Mouse (Mus musculus) intestine, embryonic 14.5 days (tissue): ENCODE measurements at regions not wholly inside any gene's neighbourhood (a gene's known extent, or its start where the extent isn't known, plus 50 kb on each side); places are given as distances from the start of the nearest gene placed in this dataset.

Source experiments
- ATAC-seq: fragments of 200-750 bp; cut with Nextera tagmentation; replicated peaks from 2 replicates; pipeline ENCODE4 v1.8.0; 2017; ENCODE audit warnings: low read depth, moderate number of reproducible peaks, moderate TSS enrichment, moderate library complexity; ENCODE audit not compliant: low FRiP score, low TSS enrichment
- DNase-seq: peaks from one replicate; pipeline ENCODE4 v3.0.0-alpha.2; 2018; ENCODE audit warnings: low spot score
- H3K27ac ChIP-seq: fragments of 300-500 bp; sonication (generic); 2 replicates; pipeline ENCODE4 v1.5.1; 2014; ENCODE audit warnings: low read depth, mild to moderate bottlenecking, control low read depth
- H3K27me3 ChIP-seq: fragments of 300-500 bp; sonication (generic); replicated peaks from 2 replicates; pipeline ENCODE4 v1.6.1; 2014; ENCODE audit warnings: low read length, control low read depth; ENCODE audit not compliant: control insufficient read depth, insufficient read depth
- H3K36me3 ChIP-seq: fragments of 300-500 bp; sonication (generic); 2 replicates; pipeline ENCODE4 v1.6.1; 2014; ENCODE audit warnings: low read length, control low read depth; ENCODE audit not compliant: control insufficient read depth, insufficient read depth
- H3K4me1 ChIP-seq: fragments of 300-500 bp; sonication (generic); replicated peaks from 2 replicates; pipeline ENCODE4 v1.6.1; 2014; ENCODE audit warnings: low read length, control low read depth, mixed read lengths; ENCODE audit not compliant: control insufficient read depth, insufficient read depth
- H3K4me2 ChIP-seq: fragments of 300-500 bp; sonication (generic); 2 replicates; pipeline ENCODE4 v1.6.1; 2014; ENCODE audit warnings: low read length
- H3K4me3 ChIP-seq: fragments of 300-500 bp; sonication (generic); 2 replicates; pipeline ENCODE4 v1.5.1; 2014; ENCODE audit warnings: low read depth, low read length, control low read depth, mixed read lengths
- H3K9ac ChIP-seq: fragments of 300-500 bp; sonication (generic); 2 replicates; pipeline ENCODE4 v1.6.1; 2014; ENCODE audit warnings: mild to moderate bottlenecking, low read length
- H3K9me3 ChIP-seq: fragments of 300-500 bp; sonication (generic); 2 replicates; pipeline ENCODE4 v1.6.1; 2016; ENCODE audit warnings: low read length, control low read depth; ENCODE audit not compliant: control insufficient read depth
- WGBS: fragments of 180-500 bp; shearing (Covaris S2); extraction: QIAGEN DNeasy Blood & Tissue Kit; methylation state at CpG from one replicate; pipeline ENCODE4 v1.1.7; 2014; 5-methylcytosine and 5-hydroxymethylcytosine counted together

DNA sequence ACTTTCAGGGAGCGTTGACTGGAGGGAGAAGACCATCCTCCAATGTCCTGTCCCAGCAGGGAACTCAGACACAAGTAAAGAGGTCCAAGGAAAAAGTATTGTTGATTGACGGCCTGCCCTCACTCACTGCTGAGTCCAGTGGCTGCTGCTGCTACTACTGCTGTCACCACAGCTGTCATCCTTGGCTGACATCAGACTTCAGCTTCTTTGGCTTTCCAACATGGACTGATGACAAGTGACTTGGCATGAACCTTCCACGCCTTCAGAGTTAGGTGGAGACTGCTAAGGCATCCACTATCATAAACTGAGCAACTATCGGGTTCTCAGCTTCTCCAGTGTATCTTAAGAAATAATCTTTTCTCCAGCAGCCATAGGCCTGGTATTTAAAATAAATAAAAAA lies 595.9 kb upstream of the Adamts9 start:
- DNase-seq (no peak), ATAC-seq (no peak)
- H3K27ac ChIP-seq, result no peak overlapping the region

DNA sequence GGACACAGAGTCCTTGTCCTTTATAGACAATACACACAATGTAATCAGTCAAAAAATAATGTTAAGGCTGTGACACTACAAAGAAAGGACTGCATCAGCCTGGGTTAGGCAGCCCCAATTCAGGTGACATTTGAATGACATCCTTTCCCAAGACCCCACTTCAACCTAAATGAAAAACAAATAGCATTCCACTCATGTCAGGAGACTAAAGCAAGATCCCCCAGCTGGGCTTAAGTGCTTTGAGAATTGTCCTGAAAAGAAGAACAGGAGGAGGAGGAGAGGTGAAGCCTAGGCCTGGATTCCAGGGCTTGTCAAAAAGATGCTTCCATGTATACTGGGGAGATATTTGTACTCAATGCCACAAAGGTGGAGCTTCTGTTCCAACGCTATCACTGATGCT lies 594.7 kb upstream of the Adamts9 start:
- no peak for ATAC-seq

More for the DNA sequence above, 595.9 kb upstream of the Adamts9 start:
- H3K4me2 ChIP-seq, result no peak overlapping the region
- H3K4me3 ChIP-seq, result no peak overlapping the region
- H3K27me3 ChIP-seq, result no peaks in the 10 kb centered on the region
- H3K36me3 ChIP-seq, result no peaks in the 10 kb centered on the region
- H3K4me1 ChIP-seq, result 0 out of 2 replicates have a peak, but pooled peaks cover 2% of the 10 kb centered on the region
- no peaks in the 10 kb centered on the region for H3K9me3 ChIP-seq
- H3K9ac ChIP-seq, result no peak overlapping the region
- WGBS, result 84% methylated on average over 4 of the region's 4 CpGs

DNA sequence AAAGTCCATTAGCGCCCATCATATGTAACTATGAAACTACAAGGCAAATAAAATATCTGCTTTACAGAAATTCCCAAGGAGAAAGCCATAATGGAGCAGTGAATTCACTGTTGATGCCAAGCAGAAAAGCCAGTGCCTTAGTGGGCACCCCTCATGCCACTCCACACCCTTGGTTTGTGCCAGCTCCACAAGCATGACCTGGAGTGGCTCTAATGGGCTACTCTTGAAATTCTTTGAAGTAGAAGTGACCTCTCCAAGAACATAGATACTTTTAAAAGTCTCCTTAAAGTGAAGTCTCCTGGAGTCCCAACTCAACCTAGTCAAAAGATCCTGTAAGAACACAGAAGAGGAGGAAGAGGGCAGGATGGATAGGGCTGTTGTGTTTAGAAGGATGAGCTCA lies 593.8 kb upstream of the Adamts9 start:
- Histone ChIP-seq H3K27ac (no peak overlapping the region), H3K36me3 (no peaks in the 10 kb centered on the region), H3K9me3 (no peaks in the 10 kb centered on the region), H3K4me3 (no peak overlapping the region), H3K4me2 (no peak overlapping the region), H3K4me1 (no peaks in the 10 kb centered on the region), H3K27me3 (no peaks in the 10 kb centered on the region), H3K9ac (no peak overlapping the region)
- no peak for DNase-seq
- 94% methylated on average over 1 of the region's 1 CpGs for WGBS
- no peak for ATAC-seq

More for the DNA sequence above, 594.7 kb upstream of the Adamts9 start:
- Histone ChIP-seq H3K9ac (no peak overlapping the region), H3K36me3 (no peaks in the 10 kb centered on the region), H3K27me3 (no peaks in the 10 kb centered on the region), H3K4me3 (no peak overlapping the region), H3K4me2 (no peak overlapping the region), H3K27ac (no peak overlapping the region), H3K9me3 (no peaks in the 10 kb centered on the region), H3K4me1 (no peaks in the 10 kb centered on the region)
- WGBS, result 55% methylated on average over 1 of the region's 1 CpGs
- no peak for DNase-seq

DNA sequence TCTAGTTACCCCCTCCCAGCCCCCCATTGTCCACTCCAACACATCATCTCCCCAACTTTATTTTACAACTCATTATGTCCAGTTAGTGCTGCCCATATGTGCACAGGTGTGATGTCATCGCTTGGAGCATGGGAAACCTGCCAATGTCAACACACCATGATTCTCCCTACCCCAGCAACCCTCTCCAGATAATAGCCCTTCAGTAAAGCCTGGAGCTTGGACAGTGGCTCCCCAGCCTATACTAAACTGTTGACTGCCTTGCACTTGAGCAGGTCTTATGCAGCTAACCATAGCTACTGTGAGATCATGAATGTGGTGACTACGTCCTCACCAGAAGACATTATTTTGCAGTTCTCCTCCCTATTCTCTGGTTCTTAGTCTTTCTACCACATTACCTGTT lies 570.5 kb upstream of the Adamts9 start:
- no peaks in the 10 kb centered on the region for H3K27me3 ChIP-seq
- ATAC-seq (no peak), DNase-seq (no peak)

DNA sequence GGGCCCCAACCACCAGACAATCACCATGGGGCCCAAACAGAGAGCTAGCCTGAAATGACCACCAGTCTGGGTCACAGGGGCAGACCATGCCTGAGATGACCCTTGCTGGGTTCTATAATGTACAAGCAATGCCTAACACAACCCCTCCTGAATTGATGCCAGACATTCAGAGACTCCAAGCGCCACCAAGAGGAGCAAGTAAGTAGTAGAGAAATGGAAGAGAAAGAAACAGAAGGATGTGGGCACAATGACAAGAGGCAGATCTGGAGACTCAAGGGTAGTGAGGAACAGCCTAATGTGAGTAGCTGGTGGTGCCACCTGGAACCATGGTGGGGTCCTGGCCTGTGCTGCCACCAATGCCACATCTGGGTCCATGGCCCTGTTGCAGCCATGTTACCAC lies 566.6 kb upstream of the Adamts9 start:
- Histone ChIP-seq H3K9ac (no peak overlapping the region), H3K4me3 (no peak overlapping the region), H3K4me1 (no peaks in the 10 kb centered on the region), H3K27ac (no peak overlapping the region), H3K9me3 (no peaks in the 10 kb centered on the region), H3K36me3 (no peaks in the 10 kb centered on the region), H3K27me3 (no peaks in the 10 kb centered on the region), H3K4me2 (no peak overlapping the region)
- WGBS, result 68% methylated on average over 1 of the region's 1 CpGs
- no peak for ATAC-seq
- DNase-seq, result no peak

More for the DNA sequence above, 570.5 kb upstream of the Adamts9 start:
- H3K9ac ChIP-seq, result no peak overlapping the region
- no peak overlapping the region for H3K27ac ChIP-seq
- no peak overlapping the region for H3K4me3 ChIP-seq
- 92% methylated on average over 2 of the region's 2 CpGs for WGBS
- H3K4me2 ChIP-seq, result no peak overlapping the region
- no peaks in the 10 kb centered on the region for H3K9me3 ChIP-seq
- H3K36me3 ChIP-seq, result no peaks in the 10 kb centered on the region
- H3K4me1 ChIP-seq, result no peaks in the 10 kb centered on the region

DNA sequence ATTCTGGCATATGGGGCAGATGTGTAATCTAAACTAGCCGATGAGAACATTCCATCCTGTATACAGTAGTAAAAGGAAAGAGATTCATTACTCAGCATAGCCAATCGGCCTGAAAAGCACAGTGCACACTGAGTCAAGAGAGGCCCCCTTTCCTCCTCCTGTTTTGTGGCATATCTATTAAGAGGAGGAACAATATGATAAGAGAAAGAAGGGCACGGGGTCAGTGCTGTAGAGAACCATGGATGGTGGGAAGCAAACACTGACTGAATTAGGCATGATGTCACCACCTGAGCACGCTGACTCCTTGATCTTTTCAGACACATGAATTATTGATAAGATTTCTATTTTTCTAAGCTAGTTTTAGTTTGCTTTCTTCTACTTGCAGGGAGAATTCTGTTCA lies 554.5 kb upstream of the Adamts9 start:
- Histone ChIP-seq H3K36me3 (no peaks in the 10 kb centered on the region), H3K4me2 (no peak overlapping the region), H3K27ac (no peak overlapping the region), H3K4me3 (no peak overlapping the region), H3K27me3 (no peaks in the 10 kb centered on the region), H3K4me1 (no peaks in the 10 kb centered on the region), H3K9me3 (no peaks in the 10 kb centered on the region), H3K9ac (no peak overlapping the region)
- ATAC-seq, result no peak
- WGBS, result 64% methylated on average over 4 of the region's 4 CpGs
- DNase-seq, result no peak

DNA sequence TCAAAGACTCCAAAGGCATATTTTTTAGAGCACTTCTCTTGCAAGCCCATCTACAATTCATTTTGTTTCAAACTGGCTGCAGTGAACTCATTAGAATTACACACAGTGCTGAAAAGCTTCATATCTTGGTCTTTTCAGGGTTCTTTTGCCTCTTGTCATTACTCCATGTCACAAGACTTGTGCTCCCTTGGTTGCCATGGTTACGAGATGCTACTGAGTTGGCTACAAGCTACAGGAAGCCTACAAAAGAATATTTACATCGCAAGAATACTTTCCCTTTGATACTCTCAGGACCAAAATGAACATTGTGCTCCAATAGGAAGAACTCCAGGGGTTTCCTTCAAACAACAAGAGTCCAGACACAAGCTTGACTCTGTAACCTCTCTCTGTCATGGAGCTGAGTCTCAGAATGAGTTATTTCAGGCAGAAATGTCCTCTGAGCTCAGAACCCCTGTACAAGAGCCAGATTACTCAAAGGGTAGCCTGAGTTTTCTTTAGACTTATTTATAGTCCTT lies 545.2 kb upstream of the Adamts9 start:
- no peak overlapping the region for H3K4me2 ChIP-seq
- no peak overlapping the region for H3K9ac ChIP-seq
- no peaks in the 10 kb centered on the region for H3K4me1 ChIP-seq
- no peaks in the 10 kb centered on the region for H3K27me3 ChIP-seq
- H3K36me3 ChIP-seq, result no peaks in the 10 kb centered on the region
- DNase-seq, result no peak
- WGBS, result 76% methylated on average over 2 of the region's 2 CpGs
- no peak for ATAC-seq
- H3K27ac ChIP-seq, result no peak overlapping the region
- no peak overlapping the region for H3K4me3 ChIP-seq
- no peaks in the 10 kb centered on the region for H3K9me3 ChIP-seq

DNA sequence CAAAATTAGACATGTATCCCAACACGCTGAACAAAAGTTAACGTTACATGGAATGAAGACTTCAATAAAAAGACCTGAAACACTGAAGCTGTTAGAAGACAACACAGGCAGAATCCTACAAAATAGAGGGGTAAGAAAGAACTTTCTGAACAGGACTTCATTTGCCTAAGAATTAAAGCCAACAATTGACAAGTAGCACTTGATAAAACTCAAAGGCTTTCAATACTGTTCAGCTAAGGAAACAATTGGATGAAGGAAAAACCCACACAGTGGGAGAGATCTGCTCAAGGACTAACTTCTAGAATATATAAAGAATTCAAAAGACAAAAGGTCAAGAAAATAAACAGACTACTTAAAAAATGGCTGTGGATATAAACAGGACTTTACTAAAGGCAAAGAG lies 535.2 kb upstream of the Adamts9 start:
- no peaks in the 10 kb centered on the region for H3K9me3 ChIP-seq
- 96% methylated on average over 2 of the region's 2 CpGs for WGBS
- no peaks in the 10 kb centered on the region for H3K27me3 ChIP-seq
- H3K9ac ChIP-seq, result no peak overlapping the region
- ATAC-seq (no peak), DNase-seq (no peak)
- no peak overlapping the region for H3K4me3 ChIP-seq
- no peak overlapping the region for H3K4me2 ChIP-seq
- H3K4me1 ChIP-seq, result no peaks in the 10 kb centered on the region
- no peaks in the 10 kb centered on the region for H3K36me3 ChIP-seq
- no peak overlapping the region for H3K27ac ChIP-seq

DNA sequence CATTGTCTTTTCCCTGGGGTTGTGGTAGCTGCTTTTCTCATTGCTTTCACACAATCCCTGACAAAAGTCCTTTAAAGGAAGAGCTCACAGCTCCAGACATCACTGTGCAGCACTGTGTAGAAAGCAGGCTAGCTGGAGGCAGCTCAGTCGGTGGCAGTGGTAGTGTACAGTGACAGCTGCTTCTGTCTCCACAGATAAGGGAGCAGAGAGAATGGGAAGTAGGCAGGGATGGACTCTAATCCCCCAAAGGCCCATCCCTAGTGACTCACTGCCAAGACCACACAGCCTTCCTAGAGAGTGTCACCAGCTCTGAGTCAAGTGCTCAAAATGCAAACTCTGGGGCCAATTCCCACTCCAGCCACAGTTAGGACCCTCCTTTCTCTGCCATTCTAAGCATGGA lies 531.7 kb upstream of the Adamts9 start:
- no peaks in the 10 kb centered on the region for H3K4me1 ChIP-seq
- ATAC-seq (no peak), DNase-seq (no peak)
- no peaks in the 10 kb centered on the region for H3K9me3 ChIP-seq
- H3K27me3 ChIP-seq, result no peaks in the 10 kb centered on the region
- H3K4me3 ChIP-seq, result no peak overlapping the region
- no peak overlapping the region for H3K4me2 ChIP-seq
- no peaks in the 10 kb centered on the region for H3K36me3 ChIP-seq
- no peak overlapping the region for H3K9ac ChIP-seq
- WGBS, result 27% methylated on average over 1 of the region's 1 CpGs
- H3K27ac ChIP-seq, result no peak overlapping the region
